In genomic region chr11:114468394-114468793, GRCm38 (mm10) we compare ENCODE assay signal across 9 mouse cellular contexts.
DNase-seq lines count a peak whose midpoint lies in the region; ATAC-seq and TF ChIP-seq lines count a peak whose summit lies in the region.
"Had no signal": no experiment of that assay in that cellular context is flagged by ENCODE, and none has a peak within 500 bp of the region (broad histone marks: within the 10 kb centered on the region; RNA-seq: fewer than 3 reads in every experiment).

No protein-coding gene starts in this region.

- 3% methylated on average over 8 of the region's 8 CpGs for WGBS in hindbrain, embryonic 11.5 days
- 1% methylated on average over 8 of the region's 8 CpGs for WGBS in lung, postnatal 0 days

- no peaks in the 10 kb centered on the region for H3K27me3 ChIP-seq in hindbrain, embryonic 11.5 days (ENCODE audit: control insufficient read depth, insufficient read depth, low read length)
- H3K27me3 ChIP-seq in lung, postnatal 0 days (replicated peaks; ENCODE audit: insufficient read depth, low read length): no peaks in the 10 kb centered on the region

- peaks cover 4% of the 10 kb centered on the region; the same call in 1 of the 2 replicates for H3K4me1 ChIP-seq in hindbrain, embryonic 11.5 days (replicated peaks; ENCODE audit: control insufficient read depth, insufficient read depth, low read length)
- H3K4me1 ChIP-seq in lung, postnatal 0 days (ENCODE audit: insufficient read depth, low read depth, low read length): peaks cover 11% of the 10 kb centered on the region; the same call in 1 of the 2 replicates

- DNase-seq in adrenal gland, adult 2 months: peak; percentile 70
- peak; percentile 66 to 88 for DNase-seq in cerebellum, postnatal 4 days (ENCODE audit: low spot score in 2 of 2)
- peak; percentile 21 to 46 for DNase-seq in gastrocnemius, adult 8-10 months (ENCODE audit: low spot score in 2 of 2)
- peak; percentile 69 for DNase-seq in hindbrain, embryonic 11.5 days (ENCODE audit: low spot score)
- DNase-seq in layer of hippocampus, adult 8-10 months (ENCODE audit: low spot score in 2 of 2): peak; percentile 64 to 79
- DNase-seq in lung, postnatal 0 days (ENCODE audit: low spot score): peak; percentile 94
- peak; percentile 60 to 67 for DNase-seq in right cerebral cortex, adult 2 months (ENCODE audit: low spot score in 2 of 2)

- ATAC-seq in hindbrain, embryonic 11.5 days (ENCODE audit: low FRiP score): peak; percentile 43; the same call in 1 of the 2 replicates
- peak; percentile 90 for ATAC-seq in lung, postnatal 0 days
- ATAC-seq in activated CD4-positive, CD25-positive, alpha-beta regulatory T cell, adult 4 months: no peak

- no peak overlapping the region for H3K27ac ChIP-seq in hindbrain, embryonic 11.5 days (ENCODE audit: low read depth, low read length)
- 0 out of 2 replicates have a peak overlapping the region, but pooled peaks have one; percentile 75 for H3K27ac ChIP-seq in lung, postnatal 0 days (ENCODE audit: low read length)

- no peaks in the 10 kb centered on the region for H3K9me3 ChIP-seq in hindbrain, embryonic 11.5 days (ENCODE audit: control insufficient read depth, low read length)
- H3K9me3 ChIP-seq in lung, postnatal 0 days (ENCODE audit: low read length): no peaks in the 10 kb centered on the region

- no peak for TF ChIP-seq CTCF in lung, postnatal 0 days (IDR thresholded peaks at IDR 0.05)

- no peak overlapping the region for H3K9ac ChIP-seq in hindbrain, embryonic 11.5 days (ENCODE audit: low read depth, low read length)
- H3K9ac ChIP-seq in lung, postnatal 0 days (replicated peaks; ENCODE audit: low read depth): no peak overlapping the region

- no peaks in the 10 kb centered on the region for H3K36me3 ChIP-seq in hindbrain, embryonic 11.5 days (ENCODE audit: control insufficient read depth, insufficient read depth, low read length)
- no peaks in the 10 kb centered on the region for H3K36me3 ChIP-seq in lung, postnatal 0 days (ENCODE audit: insufficient read depth, low read length)
- H3K36me3 ChIP-seq: G1E had no signal

- no peak overlapping the region; the same call in 1 of the 2 replicates for H3K4me2 ChIP-seq in hindbrain, embryonic 11.5 days (replicated peaks; ENCODE audit: low read depth, low read length)
- H3K4me2 ChIP-seq in lung, postnatal 0 days (replicated peaks; ENCODE audit: low read depth, low read length): peak overlapping the region; percentile 44; the same call in 1 of the 2 replicates

- peak; percentile 40; the same call in 1 of the 2 replicates for TF ChIP-seq EP300 in lung, postnatal 0 days (IDR thresholded peaks at IDR 0.05)

- no peak overlapping the region for H3K4me3 ChIP-seq in hindbrain, embryonic 11.5 days (ENCODE audit: low read depth, low read length)
- no peak overlapping the region for H3K4me3 ChIP-seq in lung, postnatal 0 days (ENCODE audit: low read depth, low read length)

Comparison
In these comparisons a context has a peak if more than half of its experiments do, and no peak if none do; other contexts are left out.
1. DNase-seq: peak in every context shown above with its lines; median percentile 94 in lung, postnatal 0 days; 77 in cerebellum, postnatal 4 days; 72 in layer of hippocampus, adult 8-10 months; 70 in adrenal gland, adult 2 months; 69 in hindbrain, embryonic 11.5 days; 64 in right cerebral cortex, adult 2 months; 34 in gastrocnemius, adult 8-10 months.